Mouse (Mus musculus): Measurements from ENCODE around the gene Spint2.

DNA sequence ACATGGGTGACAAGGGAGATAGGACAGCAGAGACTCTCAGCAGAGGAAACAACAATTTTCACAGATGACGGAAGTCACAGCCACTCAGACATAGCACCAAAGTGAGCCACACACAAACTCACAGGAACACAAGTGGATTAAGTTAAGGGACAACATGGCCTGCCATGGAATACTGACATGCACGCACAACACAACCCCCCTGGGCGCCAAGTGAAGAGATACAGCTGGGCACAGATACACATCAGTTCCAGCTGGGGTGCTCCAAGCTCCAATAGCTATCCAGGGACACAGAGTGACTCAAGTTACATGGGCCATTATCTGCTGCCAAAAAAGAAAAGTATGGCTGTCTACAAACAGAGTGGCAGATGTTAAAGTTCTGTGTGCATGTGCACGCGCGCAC, 8.1 kb upstream of the Spint2 start:
- no peak for TF ChIP-seq POLR2A (IDR thresholded peaks at IDR 0.05; ENCODE audit: insufficient read depth, low read depth, low read length)
- TF ChIP-seq CTCF (IDR thresholded peaks at IDR 0.05) = no peak
